Mouse (Mus musculus): ENCODE results near the gene Orm3. TPM values are rescaled to one million over a fixed set of nuclear protein-coding genes. Genes with fewer than 3 reads are reported as not detected.

The Orm3 gene
- polyA plus RNA-seq (2012; rRNA removed) = not detected in 2 replicates

DNA sequence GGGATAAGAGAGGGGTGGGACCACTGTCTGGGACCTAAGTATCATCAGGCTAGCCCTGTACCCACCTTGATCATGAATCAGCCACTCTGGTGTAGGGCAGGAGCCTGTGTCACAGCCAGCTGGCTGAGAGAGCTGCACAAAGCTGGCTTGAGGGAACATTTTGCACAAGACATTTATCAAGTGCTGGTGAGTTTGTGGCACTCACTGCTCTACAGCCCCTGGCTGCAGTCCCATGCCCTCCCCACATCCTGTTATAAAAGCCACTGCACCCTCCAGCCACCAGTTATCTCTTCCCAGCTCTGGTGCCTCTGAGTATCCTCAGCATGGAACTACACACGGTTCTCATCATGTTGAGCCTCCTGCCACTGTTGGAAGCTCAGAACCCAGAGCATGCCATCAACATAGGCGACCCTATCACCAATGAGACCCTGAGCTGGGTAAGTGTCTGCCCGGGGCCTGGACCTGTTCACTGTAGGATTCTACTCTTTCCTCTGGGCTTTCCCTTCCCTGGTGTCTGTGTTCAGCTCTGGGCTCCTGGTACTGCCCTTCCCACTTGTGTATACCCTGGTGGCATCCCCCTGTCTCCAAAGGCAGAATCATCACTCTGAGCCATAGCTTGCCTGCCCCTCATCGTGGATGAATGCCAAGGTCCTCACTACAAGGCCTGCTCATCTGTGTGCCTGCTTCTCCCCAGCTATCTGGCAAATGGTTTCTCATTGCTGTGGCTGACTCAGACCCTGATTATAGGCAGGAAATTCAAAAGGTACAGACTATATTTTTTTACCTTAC is at the start of gene Orm3:
Gene Orm3 (plus strand): TSS at position 286 of the 789 bp plus-strand sequence.

DNA sequence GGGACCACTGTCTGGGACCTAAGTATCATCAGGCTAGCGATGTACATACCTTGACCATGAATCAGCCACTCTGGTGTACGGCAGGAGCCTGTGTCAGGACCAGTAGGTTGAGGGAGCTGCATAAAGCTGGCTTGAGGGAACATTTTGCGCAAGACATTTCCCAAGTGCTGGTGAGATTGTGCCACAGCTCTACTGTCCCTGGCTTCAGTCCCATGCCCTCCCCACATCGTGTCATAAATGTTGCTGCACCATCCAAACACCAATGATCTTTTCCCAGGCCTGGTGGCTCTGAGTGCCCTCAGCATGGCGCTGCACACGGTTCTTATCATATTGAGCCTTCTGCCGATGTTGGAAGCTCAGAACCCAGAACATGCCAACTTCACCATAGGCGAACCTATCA is 11.7 kb upstream of the Orm3 start, which contains the start of gene Orm1:
Gene Orm1 (plus strand): TSS at position 266 of the 400 bp plus-strand sequence.

DNA sequence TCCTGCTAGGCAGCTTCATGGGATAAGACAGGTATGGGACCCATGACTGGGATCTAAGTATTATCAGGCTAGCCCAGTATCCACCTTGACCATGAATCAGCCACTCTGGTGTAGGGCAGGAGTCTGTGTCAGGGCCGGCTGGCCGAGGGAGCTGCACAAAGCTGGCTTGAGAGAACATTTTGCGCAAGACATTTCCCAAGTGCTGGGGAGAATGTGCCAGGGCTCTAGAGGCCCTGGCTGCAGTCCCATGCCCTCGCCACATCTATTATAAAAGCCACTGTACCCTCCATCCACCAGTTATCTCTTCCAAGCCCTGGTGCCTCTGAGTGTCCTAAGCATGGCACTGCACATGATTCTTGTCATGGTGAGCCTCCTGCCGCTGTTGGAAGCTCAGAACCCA is 6.2 kb downstream of the Orm3 start, which contains the start of gene Orm2:
Gene Orm2 (plus strand): TSS at position 300 of the 400 bp plus-strand sequence.

DNA sequence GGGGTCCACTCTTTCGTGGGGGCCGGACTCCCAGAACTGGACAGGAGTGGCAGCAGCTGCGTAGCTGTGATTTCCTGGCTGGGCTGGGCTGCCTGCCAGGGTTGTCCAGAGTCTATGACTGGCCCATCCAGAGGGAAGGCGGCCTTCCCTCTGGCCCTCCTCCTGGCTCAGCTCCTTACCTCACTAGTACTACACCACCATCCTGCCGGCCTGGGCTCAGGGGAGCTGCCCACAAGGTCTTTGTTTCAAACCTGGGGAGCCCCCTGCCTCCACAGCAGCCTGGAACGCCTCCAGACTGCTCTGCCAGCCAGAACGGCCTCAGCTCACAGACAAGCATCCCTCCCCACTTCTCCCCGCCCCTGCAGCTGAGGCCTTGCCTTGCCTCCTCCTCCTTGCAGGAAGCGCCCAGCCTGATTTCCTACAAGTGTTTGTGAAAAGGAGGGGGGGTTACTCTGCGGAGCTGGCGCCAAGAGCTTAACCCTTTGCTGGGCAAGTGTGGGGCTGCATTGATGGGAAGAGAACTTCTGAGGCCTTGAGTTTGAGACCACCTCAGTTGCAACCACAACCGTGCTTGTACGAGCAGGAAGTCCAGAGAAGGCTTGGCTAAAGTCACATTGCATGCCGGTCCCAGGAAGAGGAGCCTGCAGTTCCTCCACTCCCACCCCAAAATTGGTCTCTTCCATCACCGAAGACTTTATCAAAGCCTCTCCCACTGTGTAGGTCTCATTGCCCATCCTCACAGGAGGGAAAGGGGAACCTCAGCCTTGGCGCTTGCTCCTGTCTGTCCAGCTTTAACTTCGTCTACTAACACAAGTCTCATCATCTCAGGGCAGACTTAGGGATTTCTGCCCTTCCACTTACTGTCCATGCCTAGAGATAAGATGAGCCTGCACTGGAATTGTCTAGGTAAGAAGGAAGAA is 47.3 kb downstream of the Orm3 start, which contains the start of gene Akna:
Gene Akna (minus strand): TSS at position 315 of the 920 bp plus-strand sequence.

Other genes starting within 250 kb of the Orm3 start
- gene Ambp, start 201.4 kb upstream of the Orm3 start, polyA plus RNA-seq (2012; rRNA removed) = 18.4 and 34.1 TPM in 2 replicates
- 0.97 and 1.1 TPM in 2 replicates for gene Kif12, start 184.0 kb upstream of the Orm3 start, polyA plus RNA-seq (2012; rRNA removed)
- 16.2 and 22.2 TPM in 2 replicates for gene Col27a1, start 142.2 kb upstream of the Orm3 start, polyA plus RNA-seq (2012; rRNA removed)
- not detected in 2 replicates for gene Orm1, start 11.6 kb upstream of the Orm3 start, polyA plus RNA-seq (2012; rRNA removed)
- gene Orm2, start 6.3 kb downstream of the Orm3 start, polyA plus RNA-seq (2012; rRNA removed) = not detected in 2 replicates
- gene Akna, start 47.2 kb downstream of the Orm3 start, polyA plus RNA-seq (2012; rRNA removed) = 8.6 and 8.8 TPM in 2 replicates
- gene Whrn, start 139.8 kb downstream of the Orm3 start, polyA plus RNA-seq (2012; rRNA removed) = 31.0 and 34.3 TPM in 2 replicates
- 177 and 200 TPM in 2 replicates for gene Atp6v1g1, start 188.6 kb downstream of the Orm3 start, polyA plus RNA-seq (2012; rRNA removed)
- gene Tmem268, start 202.6 kb downstream of the Orm3 start, polyA plus RNA-seq (2012; rRNA removed) = 5.1 and 5.7 TPM in 2 replicates
- gene Gm11213, start 249.1 kb downstream of the Orm3 start, polyA plus RNA-seq (2012; rRNA removed) = not detected in 2 replicates